Mouse (Mus musculus) naive thymus-derived CD4-positive, alpha-beta T cell, adult 5 months (primary cell): Measurements from ENCODE around the gene Qpct. TPM values are rescaled to one million over a fixed set of nuclear protein-coding genes. Genes with fewer than 3 reads are reported as not detected.

Source experiments
- polyA plus RNA-seq: library from polyadenylated mRNA; unstranded; fragments of 100-300 nt; shearing (Covaris generic); gene quantifications from one replicate; pipeline ENCODE4 v1.2.1, GENCODE M21; 2017

The Qpct gene
- 5.2 TPM for polyA plus RNA-seq

DNA sequence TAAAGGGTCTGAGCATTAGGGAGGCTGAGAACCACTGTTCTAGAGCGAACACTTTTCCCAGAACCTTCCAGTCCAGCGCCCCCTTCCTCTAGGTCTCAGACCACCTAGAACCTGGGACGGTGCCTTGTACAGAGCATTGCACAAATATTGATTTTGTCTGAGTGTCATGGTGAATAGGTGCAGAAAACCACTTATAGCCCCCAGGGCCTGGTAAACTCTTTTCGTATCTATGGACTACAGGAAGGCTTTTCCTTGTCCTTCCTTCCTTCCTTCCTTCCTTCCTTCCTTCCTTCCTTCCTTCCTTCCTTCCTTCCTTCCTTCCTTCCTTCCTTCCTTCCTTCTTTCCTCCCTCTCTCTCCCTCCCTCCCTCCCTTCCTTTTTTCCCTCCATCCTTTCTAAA lies at the start of gene Qpct:
Gene Qpct (plus strand): TSS at position 301 of the 400 bp plus-strand sequence.

DNA sequence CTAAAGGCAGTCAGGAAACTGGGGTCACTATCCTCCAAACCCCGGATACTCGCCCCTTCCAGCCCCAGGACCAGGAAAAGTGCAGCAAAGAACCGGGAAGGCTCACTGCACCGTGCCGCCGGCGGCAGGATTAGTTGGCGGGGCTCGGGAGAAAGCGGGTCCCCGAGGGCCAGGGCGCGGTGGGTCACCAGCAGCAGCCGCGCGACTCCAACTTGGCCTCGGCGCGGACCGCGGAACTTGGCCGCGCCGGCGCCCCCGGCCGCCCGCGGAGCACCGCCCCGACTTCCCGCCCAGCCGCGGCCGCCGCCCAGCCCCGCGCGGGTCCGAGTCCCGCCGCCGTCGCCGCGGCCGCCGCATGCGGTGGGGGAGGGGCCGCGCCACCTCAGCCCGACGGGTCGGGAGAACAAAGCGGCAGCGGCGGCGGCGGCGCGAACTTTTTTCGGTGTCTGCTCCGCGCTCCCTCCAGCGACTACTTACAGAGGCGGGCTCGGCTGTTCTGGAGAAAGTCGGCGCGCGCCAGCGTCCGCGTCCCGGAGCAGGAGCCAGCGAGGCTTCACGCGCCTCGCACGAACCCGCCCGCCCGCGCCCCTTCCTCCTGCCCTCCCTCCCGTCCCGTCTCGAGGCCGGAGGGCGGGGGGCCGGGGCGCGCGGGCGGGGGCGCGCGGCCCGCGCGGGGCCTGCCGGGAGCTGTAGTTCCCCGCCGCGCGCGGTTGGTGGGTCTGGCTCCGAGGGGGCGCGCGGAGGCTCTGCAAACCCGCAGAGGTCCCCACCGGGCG lies 31.3 kb upstream of the Qpct start, which contains the start of gene Prkd3:
Gene Prkd3 (minus strand): TSS at position 609 of the 776 bp plus-strand sequence.

Other genes with a start within 250 kb of the Qpct start
- 26.9 TPM for gene Heatr5b, start 216.5 kb upstream of the Qpct start, polyA plus RNA-seq
- 44.5 TPM for gene Gpatch11, start 216.3 kb upstream of the Qpct start, polyA plus RNA-seq
- 3.4 TPM for gene Eif2ak2, start 169.3 kb upstream of the Qpct start, polyA plus RNA-seq
- not detected for gene Sult6b1, start 144.9 kb upstream of the Qpct start, polyA plus RNA-seq
- 14.5 TPM for gene Cebpzos, start 135.4 kb upstream of the Qpct start, polyA plus RNA-seq
- gene Cebpz, start 114.8 kb upstream of the Qpct start, polyA plus RNA-seq = 129 TPM
- gene Ndufaf7, start 114.8 kb upstream of the Qpct start, polyA plus RNA-seq = 20.2 TPM
- gene Prkd3, start 31.1 kb upstream of the Qpct start, polyA plus RNA-seq = 39.8 TPM